9 mouse cellular contexts compared by ENCODE assay signal in genomic region chr3:93446128-93446755, GRCm38 (mm10). TPM values are rescaled to one million over a fixed set of nuclear protein-coding genes. Genes with fewer than 3 reads are reported as not detected.
DNase-seq lines count a peak whose midpoint lies in the region; ATAC-seq and TF ChIP-seq lines count a peak whose summit lies in the region.
"Had no signal": no experiment of that assay in that cellular context is flagged by ENCODE, and none has a peak within 500 bp of the region (broad histone marks: within the 10 kb centered on the region; RNA-seq: fewer than 3 reads in every experiment).

No protein-coding gene starts in this region.

- H3K79me2 ChIP-seq in myocyte (ENCODE audit: control insufficient read depth, insufficient read depth), result no peaks in the 10 kb centered on the region

- H3K27ac ChIP-seq in forebrain, embryonic 10.5 days, result 0 out of 2 replicates have a peak overlapping the region, but pooled peaks have one; percentile 56
- no peak overlapping the region for H3K27ac ChIP-seq in intestine, embryonic 14.5 days (ENCODE audit: low read depth)

- WGBS in forebrain, embryonic 10.5 days, result under 1% methylated on average over 54 of the region's 54 CpGs
- under 1% methylated on average over 54 of the region's 54 CpGs for WGBS in intestine, embryonic 14.5 days

- no peak overlapping the region for H3ac ChIP-seq in myocyte (ENCODE audit: control insufficient read depth, insufficient read length)

- H3K4me3 ChIP-seq in forebrain, embryonic 10.5 days, result peak overlapping the region; percentile 63
- peak overlapping the region; percentile 44 for H3K4me3 ChIP-seq in intestine, embryonic 14.5 days (ENCODE audit: low read depth, low read length)
- peak overlapping the region; percentile 21 for H3K4me3 ChIP-seq in myocyte

- peak; percentile 60 for DNase-seq in ES-CJ7 (ENCODE audit: low read depth, low spot score)
- peak; percentile 15 for DNase-seq in adrenal gland, postnatal 25 days
- DNase-seq in forebrain, embryonic 10.5 days (ENCODE audit: extremely low spot score, low spot score), result peak; percentile 61
- peak; percentile 79 for DNase-seq in intestine, embryonic 14.5 days (ENCODE audit: low spot score)
- DNase-seq in liver, result peak; percentile 25
- DNase-seq in testis, postnatal 14 days (ENCODE audit: low spot score), result peak; percentile 6

- H3K9ac ChIP-seq in intestine, embryonic 14.5 days (ENCODE audit: low read length), result peak overlapping the region; percentile 34; the same call in 1 of the 2 replicates

- no peaks in the 10 kb centered on the region for H3K9me3 ChIP-seq in forebrain, embryonic 10.5 days
- H3K9me3 ChIP-seq in intestine, embryonic 14.5 days (ENCODE audit: control insufficient read depth, low read length), result no peaks in the 10 kb centered on the region

- peaks cover 33% of the 10 kb centered on the region for H3K4me1 ChIP-seq in forebrain, embryonic 10.5 days
- peaks cover 12% of the 10 kb centered on the region; the same call in 1 of the 2 replicates for H3K4me1 ChIP-seq in intestine, embryonic 14.5 days (replicated peaks; ENCODE audit: control insufficient read depth, insufficient read depth, low read length)

- peak overlapping the region; percentile 94 for H3K4me2 ChIP-seq in intestine, embryonic 14.5 days (ENCODE audit: low read length)
- peak overlapping the region; percentile 96 for H3K4me2 ChIP-seq in myocyte (ENCODE audit: low read depth)

- ATAC-seq in intestine, embryonic 14.5 days (replicated peaks; ENCODE audit: low FRiP score, low TSS enrichment, low read depth), result no peak
- no peak for ATAC-seq in monocyte, adult 5-6 weeks (replicated peaks; ENCODE audit: insufficient number of reproducible peaks, low FRiP score, low TSS enrichment, poor library complexity, severe bottlenecking)

- H3K36me3 ChIP-seq in forebrain, embryonic 10.5 days (replicated peaks), result no peaks in the 10 kb centered on the region
- no peaks in the 10 kb centered on the region for H3K36me3 ChIP-seq in intestine, embryonic 14.5 days (ENCODE audit: control insufficient read depth, insufficient read depth, low read length)
- H3K36me3 ChIP-seq in myocyte (ENCODE audit: control insufficient read depth, insufficient read depth), result no peaks in the 10 kb centered on the region

- TF ChIP-seq POLR2A in myocyte (IDR thresholded peaks at IDR 0.05; ENCODE audit: insufficient read length, low read depth), result no peak

- peaks cover 82% of the 10 kb centered on the region for H3K27me3 ChIP-seq in forebrain, embryonic 10.5 days (ENCODE audit: poor library complexity, severe bottlenecking)
- H3K27me3 ChIP-seq in intestine, embryonic 14.5 days (replicated peaks; ENCODE audit: control insufficient read depth, insufficient read depth, low read length), result peaks cover 39% of the 10 kb centered on the region
- H3K27me3 ChIP-seq in myocyte (ENCODE audit: control insufficient read depth, insufficient read depth, insufficient read length), result peaks cover 33% of the 10 kb centered on the region

TF ChIP-seq in myocyte, 11 proteins besides CTCF, POLR2A, EP300 and RAD21:
- TF ChIP-seq POLR2AphosphoS2 (IDR thresholded peaks at IDR 0.05; ENCODE audit: insufficient read length, low read depth), result no peak
- no peak for TF ChIP-seq MAX (IDR thresholded peaks at IDR 0.05; ENCODE audit: low read depth)
- TF ChIP-seq E2F4 (IDR thresholded peaks at IDR 0.05; ENCODE audit: insufficient read depth), result no peak
- TF ChIP-seq REST (IDR thresholded peaks at IDR 0.05; ENCODE audit: insufficient read depth, insufficient read length), result no peak
- TF ChIP-seq SRF (IDR thresholded peaks at IDR 0.05; ENCODE audit: control insufficient read depth, insufficient read length, low read depth), result no peak
- TF ChIP-seq TCF12 (IDR thresholded peaks at IDR 0.05; ENCODE audit: insufficient read depth, poor library complexity, severe bottlenecking), result no peak
- TF ChIP-seq CEBPB (IDR thresholded peaks at IDR 0.05; ENCODE audit: insufficient read depth, poor library complexity, severe bottlenecking), result no peak
- no peak for TF ChIP-seq MYOD1 (IDR thresholded peaks at IDR 0.05; ENCODE audit: control insufficient read depth in 1 of 3, insufficient read length in 2 of 3, low read depth in 2 of 3)
- no peak for TF ChIP-seq TCF3 (IDR thresholded peaks at IDR 0.05; ENCODE audit: insufficient read length, low read depth)
- no peak for TF ChIP-seq USF1 (IDR thresholded peaks at IDR 0.05; ENCODE audit: low read depth)
- no peak for TF ChIP-seq MYOG (IDR thresholded peaks at IDR 0.05; ENCODE audit: control insufficient read depth in 1 of 3, insufficient read depth in 1 of 3, insufficient read length in 2 of 3, low read depth in 2 of 3)
TF ChIP-seq in myocyte: peak in this region for 0.

RNA-seq across cellular contexts. Expression of gene Tchh, which starts 4.1 kb away (rescaled TPM):
- 0.70 and 1.2 TPM in 2 replicates for total RNA-seq in adrenal gland, postnatal 25 days (2021)
- 0.30 and 0.37 TPM in 2 replicates for polyA plus RNA-seq in forebrain, embryonic 10.5 days (2016; fragmentation: Nextera tagmentation; extraction: Ambion mirVana)
- 0.97 and 1.4 TPM in 2 replicates for polyA plus RNA-seq in intestine, embryonic 14.5 days (2014; fragmentation: Nextera tagmentation; extraction: Ambion mirVana)
- 0.05 TPM for polyA plus RNA-seq in myocyte (2012; fragmentation: generic; extraction: Trizol)
- total RNA-seq in monocyte, adult 5-6 weeks (2017), result 0.29 to 0.32 TPM in 2 of 3 replicates, not detected in the other
- polyA plus RNA-seq: erythroblast, embryonic 14.5 days had no signal

RNA-seq across cellular contexts. Expression of gene Tchhl1, which starts 22.3 kb away (rescaled TPM):
- total RNA-seq in adrenal gland, postnatal 25 days (2021), result 0.58 and 1.5 TPM in 2 replicates
- polyA plus RNA-seq in forebrain, embryonic 10.5 days (2016; fragmentation: Nextera tagmentation; extraction: Ambion mirVana), result not detected in 2 replicates
- polyA plus RNA-seq in intestine, embryonic 14.5 days (2014; fragmentation: Nextera tagmentation; extraction: Ambion mirVana), result not detected in 2 replicates
- polyA plus RNA-seq in myocyte (2012; fragmentation: generic; extraction: Trizol), result not detected
- total RNA-seq in monocyte, adult 5-6 weeks (2017), result not detected in 3 replicates
- polyA plus RNA-seq: erythroblast, embryonic 14.5 days had no signal

RNA-seq across cellular contexts. Expression of gene Rptn, which starts 52.7 kb away (rescaled TPM):
- not detected in 2 replicates for total RNA-seq in adrenal gland, postnatal 25 days (2021)
- not detected in 2 replicates for polyA plus RNA-seq in forebrain, embryonic 10.5 days (2016; fragmentation: Nextera tagmentation; extraction: Ambion mirVana)
- polyA plus RNA-seq in intestine, embryonic 14.5 days (2014; fragmentation: Nextera tagmentation; extraction: Ambion mirVana), result not detected in 2 replicates
- polyA plus RNA-seq in myocyte (2012; fragmentation: generic; extraction: Trizol), result not detected
- total RNA-seq in monocyte, adult 5-6 weeks (2017), result not detected in 3 replicates

Comparison
In these comparisons a context has a peak if more than half of its experiments do, and no peak if none do; other contexts are left out.
1. DNase-seq: peak in every context shown above with its lines; median percentile 79 in intestine, embryonic 14.5 days; 61 in forebrain, embryonic 10.5 days; 60 in ES-CJ7; 25 in liver; 15 in adrenal gland, postnatal 25 days; 6 in testis, postnatal 14 days.